Mouse (Mus musculus) neural tube, embryonic 10.5 days (tissue): Measurements from ENCODE around the gene Gm5089.

Experiments used
- DNase-seq: peaks from one replicate; pipeline ENCODE4 v3.0.0-alpha.2; 2017; ENCODE audit warnings: low spot score; ENCODE audit errors: extremely low spot score

Gm5089 gene

DNA sequence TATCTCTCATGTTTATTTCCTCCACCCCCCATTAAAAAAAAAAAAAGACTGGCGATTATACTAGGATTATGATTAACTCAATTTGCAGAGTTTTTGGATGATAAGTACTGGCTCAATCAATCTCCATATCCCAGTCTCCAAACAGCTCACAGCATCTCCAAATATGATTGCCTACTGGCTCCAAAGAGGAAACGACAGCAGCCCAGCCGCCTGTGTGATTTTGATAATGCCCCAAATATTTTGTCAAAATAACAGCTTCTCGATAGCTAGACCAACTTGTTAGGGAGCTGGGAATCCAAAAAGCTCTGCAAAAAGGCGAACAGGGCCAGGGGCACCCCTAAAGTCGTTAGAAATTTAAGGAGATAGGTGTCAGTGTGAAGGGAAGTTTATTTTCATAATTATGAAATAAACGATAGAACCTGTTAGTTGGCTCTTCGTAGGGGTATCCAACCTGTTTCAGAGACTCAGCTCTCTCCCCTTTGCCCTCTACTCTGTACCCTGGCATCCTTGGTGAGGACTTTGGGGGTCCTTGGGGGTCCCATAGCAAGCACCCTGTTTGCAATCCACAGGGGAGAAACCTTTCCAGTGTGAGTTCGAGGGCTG, 27.2 kb upstream of the Gm5089 start:
- DNase-seq, result no peak

GRCm38 (mm10) chr14:122477261-122477671, 26.4 kb upstream of the Gm5089 start:
- peak; percentile 61 for DNase-seq

DNA sequence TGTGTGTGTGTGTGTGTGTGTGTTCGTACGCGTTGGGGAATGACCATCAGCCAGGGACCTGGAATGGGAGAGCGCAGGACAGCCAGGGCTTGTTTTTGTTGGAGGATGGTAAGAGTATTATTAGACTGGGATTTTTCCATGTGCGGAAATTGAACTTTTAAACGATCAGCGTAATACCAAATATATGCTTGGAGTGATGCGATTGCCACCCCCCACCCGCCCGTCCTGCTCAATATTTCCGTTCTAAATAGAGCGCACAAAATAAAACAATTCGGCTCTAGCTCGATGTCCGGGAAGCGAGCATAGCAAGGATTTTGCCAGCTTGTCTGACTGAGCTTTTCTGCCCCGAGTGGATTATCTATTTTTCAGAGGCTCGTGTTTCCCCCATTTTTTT, 25.9 kb upstream of the Gm5089 start:
- DNase-seq, result no peak

DNA sequence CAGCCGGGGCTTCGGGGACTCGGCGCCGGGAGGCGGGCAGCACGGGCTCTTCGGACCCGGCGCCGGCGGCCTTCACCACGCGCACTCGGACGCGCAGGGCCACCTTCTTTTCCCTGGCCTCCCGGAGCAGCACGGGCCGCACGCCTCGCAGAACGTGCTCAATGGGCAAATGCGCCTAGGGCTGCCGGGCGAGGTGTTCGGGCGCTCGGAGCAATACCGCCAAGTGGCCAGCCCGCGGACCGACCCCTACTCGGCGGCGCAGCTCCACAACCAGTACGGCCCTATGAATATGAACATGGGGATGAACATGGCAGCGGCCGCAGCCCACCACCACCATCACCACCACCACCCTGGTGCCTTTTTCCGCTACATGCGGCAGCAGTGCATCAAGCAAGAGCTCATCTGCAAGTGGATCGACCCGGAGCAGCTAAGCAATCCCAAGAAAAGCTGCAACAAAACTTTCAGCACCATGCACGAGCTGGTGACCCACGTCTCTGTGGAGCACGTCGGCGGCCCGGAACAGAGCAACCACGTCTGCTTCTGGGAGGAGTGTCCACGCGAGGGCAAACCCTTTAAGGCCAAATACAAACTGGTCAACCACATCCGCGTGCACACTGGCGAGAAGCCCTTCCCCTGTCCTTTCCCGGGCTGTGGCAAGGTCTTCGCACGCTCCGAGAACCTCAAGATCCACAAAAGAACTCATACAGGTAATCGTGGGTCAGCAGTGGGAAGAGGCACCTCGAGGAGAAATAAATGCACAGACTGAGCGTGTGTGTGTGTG, 25.3 kb upstream of the Gm5089 start:
- DNase-seq, result peak; percentile 77

DNA sequence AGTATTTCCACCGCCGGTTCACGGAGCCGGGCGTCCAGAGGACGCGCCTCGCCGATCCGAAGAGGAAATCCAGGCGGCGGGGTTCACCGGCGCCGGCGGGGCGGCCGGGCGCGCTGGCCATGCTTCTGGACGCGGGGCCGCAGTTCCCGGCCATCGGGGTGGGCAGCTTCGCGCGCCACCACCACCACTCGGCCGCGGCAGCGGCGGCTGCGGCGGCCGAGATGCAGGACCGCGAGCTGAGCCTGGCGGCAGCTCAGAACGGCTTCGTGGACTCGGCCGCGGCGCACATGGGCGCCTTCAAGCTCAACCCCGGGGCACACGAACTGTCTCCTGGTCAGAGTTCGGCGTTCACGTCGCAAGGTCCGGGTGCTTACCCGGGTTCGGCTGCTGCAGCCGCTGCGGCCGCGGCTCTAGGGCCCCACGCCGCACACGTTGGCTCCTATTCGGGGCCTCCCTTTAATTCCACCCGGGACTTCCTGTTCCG, 24.7 kb upstream of the Gm5089 start:
- peak; percentile 76 for DNase-seq

DNA sequence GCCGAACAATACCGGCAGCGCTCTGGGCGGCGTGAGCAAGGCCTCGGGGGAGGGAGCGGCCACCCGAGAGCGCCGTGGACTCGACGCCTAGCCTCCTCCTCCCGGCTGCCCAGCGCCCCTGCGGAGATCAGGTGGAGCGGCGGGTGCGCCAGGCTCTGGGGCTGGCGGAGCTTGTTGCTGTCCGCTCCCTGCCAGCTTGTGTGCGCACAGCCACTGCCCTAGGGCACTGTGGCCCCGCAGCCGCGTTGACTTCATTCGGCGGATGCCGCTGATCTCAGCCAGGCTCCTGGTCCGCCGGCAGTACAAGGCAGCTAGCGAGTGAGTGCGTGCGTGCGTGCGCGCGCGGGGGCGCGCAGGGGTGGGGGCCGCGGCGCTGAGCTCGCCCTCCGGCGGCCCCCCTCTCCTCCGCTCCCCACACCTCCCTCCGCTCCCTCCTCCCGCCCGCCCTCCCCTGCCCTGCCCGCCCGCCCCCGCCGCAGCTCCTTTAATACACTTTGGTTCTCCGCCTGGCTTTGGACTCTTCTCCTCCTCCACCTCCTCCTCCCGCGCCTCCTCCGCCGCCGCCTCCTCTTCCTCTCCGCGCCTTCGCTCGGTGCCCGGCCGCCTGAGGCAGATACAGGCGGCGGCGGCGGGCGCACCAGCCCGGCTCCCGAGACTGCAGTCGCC, 24.1 kb upstream of the Gm5089 start, which contains the start of gene Zic2:
Gene Zic2, plus strand, starts transcription at position 545 of the 666 bp plus-strand sequence.
- DNase-seq, result no peak

DNA sequence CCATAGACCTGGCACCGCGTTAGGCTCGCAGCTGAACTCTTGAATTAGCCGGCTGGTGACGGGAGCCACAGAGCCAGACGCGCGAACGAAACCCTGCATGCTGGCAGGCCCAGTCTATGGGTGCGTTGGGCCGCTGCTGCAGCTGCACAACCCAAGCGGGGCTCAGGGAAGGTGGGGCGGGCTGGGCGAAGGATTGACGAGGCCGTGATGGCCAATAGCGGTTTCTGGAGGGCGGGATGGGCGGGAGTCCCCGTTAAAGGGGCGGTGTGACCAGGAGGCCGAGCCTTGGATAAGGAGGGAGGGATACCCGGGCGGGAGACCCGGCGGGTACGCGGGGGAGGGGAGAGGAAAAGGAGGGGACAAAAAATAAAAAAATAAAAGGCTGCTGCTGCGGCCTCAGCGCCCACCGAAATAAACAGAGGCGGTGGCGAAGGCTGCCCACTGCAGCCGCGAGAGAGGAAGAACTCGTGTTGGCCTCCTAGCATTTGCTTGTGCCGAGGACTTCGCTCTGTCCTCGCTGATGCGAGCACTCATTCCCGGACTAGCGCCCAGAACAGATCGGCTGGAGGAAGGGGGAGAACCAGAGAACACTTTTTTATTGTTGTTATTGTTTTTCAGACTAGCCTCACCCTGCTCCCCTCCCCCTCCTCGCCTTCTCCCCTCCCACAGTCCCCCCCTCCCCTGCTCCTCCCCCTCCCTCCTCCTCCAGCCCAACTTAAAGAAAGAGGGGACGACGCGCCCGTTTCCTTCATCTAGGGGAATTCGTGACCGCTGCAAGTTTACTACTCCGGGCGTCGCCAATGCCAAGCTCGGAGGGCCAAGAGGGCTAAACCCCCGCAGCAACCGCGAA, 23.4 kb upstream of the Gm5089 start:
- peak; percentile 88 for DNase-seq

GRCm38 (mm10) chr14:122473211-122473751, 22.4 kb upstream of the Gm5089 start:
- peak; percentile 61 for DNase-seq

DNA sequence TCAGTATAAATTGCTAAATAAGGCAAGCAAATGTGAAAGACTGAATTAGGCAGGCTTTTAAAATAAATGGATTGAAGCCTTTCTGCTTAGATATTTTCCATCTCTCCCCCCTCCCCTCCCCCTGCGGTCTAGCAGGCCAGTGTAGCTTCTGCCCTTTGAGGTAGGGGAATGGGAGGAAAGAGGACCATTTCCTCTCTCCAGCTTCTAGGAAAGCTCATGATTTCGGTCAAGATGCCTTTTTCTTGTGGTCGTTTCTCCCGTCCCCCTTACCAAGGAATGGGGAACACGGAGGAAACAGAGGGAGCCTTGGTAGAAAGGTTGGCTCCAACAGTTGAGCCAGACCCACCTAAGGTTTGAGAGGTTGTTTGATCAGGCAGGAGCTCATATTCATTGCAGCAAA, 21.7 kb upstream of the Gm5089 start:
- DNase-seq, result peak; percentile 40

DNA sequence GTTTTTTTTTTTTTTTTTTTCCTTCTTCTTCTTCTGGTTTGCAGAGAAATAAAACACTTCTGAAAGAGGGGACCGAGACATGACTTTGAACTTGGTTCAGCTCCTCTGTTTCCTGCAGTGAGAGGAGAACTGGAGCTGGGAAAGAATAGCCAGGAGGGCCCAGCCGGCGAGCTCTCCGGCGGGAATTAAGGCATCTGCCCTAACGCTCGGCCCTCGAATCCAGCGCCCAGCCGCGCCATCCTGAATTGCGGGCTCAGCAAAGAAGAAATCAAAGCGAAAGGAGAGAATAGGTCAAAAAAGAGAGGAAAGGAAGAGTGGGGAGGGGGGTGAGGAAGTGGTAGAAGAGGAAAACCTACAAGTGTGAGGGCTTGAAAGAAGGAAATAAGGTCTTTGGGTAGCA, 21.2 kb upstream of the Gm5089 start:
- peak; percentile 62 for DNase-seq

GRCm38 (mm10) chr14:122471449-122472085, 20.7 kb upstream of the Gm5089 start:
- peak; percentile 49 for DNase-seq

- peak; percentile 76 for DNase-seq
These were observed 18.2 kb upstream of the Gm5089 start for GRCm38 (mm10) chr14:122468971-122469755.

GRCm38 (mm10) chr14:122467926-122468841, 17.3 kb upstream of the Gm5089 start:
- DNase-seq, result peak; percentile 71

GRCm38 (mm10) chr14:122466756-122467362, 15.9 kb upstream of the Gm5089 start:
- DNase-seq, result peak; percentile 17

DNA sequence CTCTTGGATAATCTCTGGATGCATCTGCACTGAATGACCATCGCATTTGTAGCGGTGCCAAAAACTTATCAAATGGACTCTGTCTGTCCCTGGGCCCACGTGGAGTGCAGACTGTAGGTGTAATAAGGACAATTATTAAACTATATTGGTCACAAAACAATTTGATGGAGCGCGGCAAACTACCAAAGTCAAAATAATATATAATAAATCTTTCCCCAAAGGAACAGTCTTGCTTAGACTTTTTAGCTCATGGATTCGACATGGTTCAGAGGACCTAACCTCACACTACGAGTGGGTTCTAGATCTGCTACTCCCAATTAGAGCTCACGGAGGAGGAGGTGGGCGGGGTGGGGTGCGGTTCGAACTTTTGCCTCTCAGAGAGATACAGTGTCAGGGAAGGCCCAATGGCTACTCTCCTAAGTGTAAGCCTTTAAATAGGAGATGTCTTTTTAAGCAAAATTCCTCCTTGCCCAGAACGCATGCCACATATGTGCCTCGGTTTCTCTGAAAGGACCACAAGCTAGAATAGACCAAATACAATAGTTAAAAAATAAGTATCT, 15.1 kb upstream of the Gm5089 start:
- DNase-seq, result no peak

GRCm38 (mm10) chr14:122464763-122465741, 14.1 kb upstream of the Gm5089 start, which contains the start of gene Zic5:
Gene Zic5 (minus strand): TSS chr14:122465677.
- DNase-seq, result peak; percentile 85

GRCm38 (mm10) chr14:122464351-122464762, 13.4 kb upstream of the Gm5089 start:
- DNase-seq, result no peak
